Mouse (Mus musculus): ENCODE data around the gene Fry.

GRCm38 (mm10) chr5:150378586-150378985, 260.1 kb downstream of the Fry start:
- TF ChIP-seq CTCF (IDR thresholded peaks at IDR 0.05; ENCODE audit: low read depth, low read length) (no peak), POLR2A (IDR thresholded peaks at IDR 0.05; ENCODE audit: borderline replicate concordance, low read depth, low read length) (no peak)

Measured in bone marrow macrophage, adult 2 months (primary cell).